Comparison of ENCODE assay signal across 12 mouse cellular contexts in the genomic region with DNA sequence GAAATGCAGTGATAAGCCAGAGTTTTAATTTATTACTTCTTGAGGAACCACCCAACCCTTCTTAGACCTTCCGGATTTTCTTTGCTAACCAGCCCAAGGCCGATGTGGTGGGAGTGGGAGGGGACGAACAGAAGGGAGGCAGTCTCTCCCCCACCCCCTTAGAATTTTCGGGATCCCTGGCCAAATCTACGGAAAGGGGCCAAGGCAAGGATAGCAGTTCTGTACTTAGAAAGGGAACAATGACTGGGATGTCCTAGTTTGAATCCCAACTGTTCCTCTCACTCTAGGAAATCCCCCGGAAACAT.
"Had no signal": no experiment of that assay in that cellular context is flagged by ENCODE, and none has a peak within 500 bp of the region (broad histone marks: within the 10 kb centered on the region; RNA-seq: fewer than 3 reads in every experiment).

No protein-coding gene starts in this region.

- ATAC-seq: intestine, embryonic 15.5 days; lung, postnatal 0 days; midbrain, embryonic 13.5 days had no signal

- H3K9ac ChIP-seq: intestine, embryonic 15.5 days; liver, embryonic 15.5 days; midbrain, embryonic 13.5 days had no signal

- H3K36me3 ChIP-seq: liver, embryonic 15.5 days had no signal

- H3K9me3 ChIP-seq: intestine, embryonic 15.5 days; limb, embryonic 10.5 days; liver, embryonic 15.5 days; midbrain, embryonic 13.5 days had no signal

- H3K27me3 ChIP-seq: intestine, embryonic 15.5 days; liver, embryonic 15.5 days; midbrain, embryonic 13.5 days had no signal

- H3K4me1 ChIP-seq: intestine, embryonic 15.5 days; limb, embryonic 10.5 days; midbrain, embryonic 13.5 days had no signal

- H3K27ac ChIP-seq: intestine, embryonic 15.5 days; limb, embryonic 10.5 days; liver, embryonic 15.5 days; midbrain, embryonic 13.5 days had no signal

- H3K4me3 ChIP-seq: intestine, embryonic 15.5 days; left cerebral cortex, adult 2 months; limb, embryonic 10.5 days; liver, embryonic 15.5 days; midbrain, embryonic 13.5 days had no signal

- H3K4me2 ChIP-seq: intestine, embryonic 15.5 days; liver, embryonic 11.5 days; liver, embryonic 15.5 days; midbrain, embryonic 13.5 days had no signal

- DNase-seq: lung, adult 2 months; lung, postnatal 36 days; right cerebral cortex, postnatal 14 days; thymus, adult 18-20 months; thymus, postnatal 14 days had no signal
